13 mouse cellular contexts compared by ENCODE assay signal in the genomic region with DNA sequence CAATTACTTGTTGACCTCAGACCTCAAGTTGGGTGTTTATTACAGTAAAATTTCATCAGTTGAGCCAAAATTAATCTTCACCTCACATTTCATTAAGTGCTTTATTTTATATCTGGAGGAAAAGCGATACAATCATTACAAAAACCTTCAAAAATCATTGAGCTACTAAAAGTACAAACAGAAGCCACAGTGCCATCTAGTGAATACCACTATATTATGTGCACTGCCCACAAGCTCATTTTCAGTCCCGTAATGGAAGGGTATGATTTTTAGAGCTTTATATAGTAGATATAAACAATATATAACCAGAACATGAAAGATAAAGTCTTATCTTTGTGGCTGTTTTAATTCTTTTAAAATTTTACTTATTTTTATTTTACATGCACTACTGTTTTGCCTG.
DNase-seq lines count a peak whose midpoint lies in the region; ATAC-seq and TF ChIP-seq lines count a peak whose summit lies in the region.
"Had no signal": no experiment of that assay in that cellular context is flagged by ENCODE, and none has a peak within 500 bp of the region (broad histone marks: within the 10 kb centered on the region; RNA-seq: fewer than 3 reads in every experiment).

No protein-coding gene starts in this region.

- intact Hi-C loops in heart, postnatal 10 days (cut with DNase I): loop anchor here (1.0 kb wide), 1 partner anchor 169 kb away; no protein-coding TSS in a partner anchor

- no peaks in the 10 kb centered on the region for H3K27me3 ChIP-seq in heart, embryonic 11.5 days (ENCODE audit: control insufficient read depth, insufficient read depth, low read length)
- H3K27me3 ChIP-seq in liver, postnatal 0 days (ENCODE audit: insufficient read depth, low read length): 0 out of 2 replicates have a peak, but pooled peaks cover 3% of the 10 kb centered on the region
- no peaks in the 10 kb centered on the region for H3K27me3 ChIP-seq in liver, embryonic 11.5 days (replicated peaks; ENCODE audit: control insufficient read depth, insufficient read depth, low read length)
- H3K27me3 ChIP-seq in thymus, adult 2 months (ENCODE audit: control insufficient read depth, insufficient read depth, low read length): no peaks in the 10 kb centered on the region
- H3K27me3 ChIP-seq: heart, embryonic 13.5 days; limb, embryonic 12.5 days had no signal

- no peak for ATAC-seq in heart, embryonic 11.5 days (replicated peaks; ENCODE audit: insufficient number of reproducible peaks, low FRiP score, low TSS enrichment)
- ATAC-seq in liver, postnatal 0 days: no peak
- ATAC-seq in liver, embryonic 11.5 days (replicated peaks; ENCODE audit: low FRiP score): no peak

- no peak overlapping the region for H3K27ac ChIP-seq in heart, embryonic 11.5 days (ENCODE audit: low read depth, low read length)
- no peak overlapping the region for H3K27ac ChIP-seq in liver, postnatal 0 days (ENCODE audit: low read depth)
- H3K27ac ChIP-seq in liver, embryonic 11.5 days (ENCODE audit: low read depth, low read length): no peak overlapping the region
- H3K27ac ChIP-seq in thymus, adult 2 months (ENCODE audit: control insufficient read depth, insufficient read depth, low read length): no peak overlapping the region
- H3K27ac ChIP-seq: heart, embryonic 13.5 days; limb, embryonic 12.5 days; neural tube, embryonic 15.5 days had no signal

- H3K9ac ChIP-seq in heart, embryonic 11.5 days (ENCODE audit: low read depth, low read length): no peak overlapping the region
- H3K9ac ChIP-seq in liver, postnatal 0 days (replicated peaks): no peak overlapping the region
- H3K9ac ChIP-seq in liver, embryonic 11.5 days (ENCODE audit: low read depth, low read length): no peak overlapping the region
- H3K9ac ChIP-seq: heart, embryonic 13.5 days; limb, embryonic 12.5 days; neural tube, embryonic 15.5 days had no signal

- no peak for TF ChIP-seq POLR2A in thymus, adult 2 months (IDR thresholded peaks at IDR 0.05; ENCODE audit: control insufficient read depth, extremely low read depth, insufficient read depth, low read length, poor library complexity)

- peak; percentile 39 for TF ChIP-seq CTCF in liver, postnatal 0 days (IDR thresholded peaks at IDR 0.05; ENCODE audit: low read depth)
- no peak for TF ChIP-seq CTCF in thymus, adult 2 months (IDR thresholded peaks at IDR 0.05; ENCODE audit: borderline replicate concordance, control insufficient read depth, extremely low read depth, insufficient read depth, low read length, poor library complexity)

- H3K9me3 ChIP-seq in heart, embryonic 11.5 days (replicated peaks; ENCODE audit: control insufficient read depth, low read length): no peaks in the 10 kb centered on the region
- no peaks in the 10 kb centered on the region for H3K9me3 ChIP-seq in liver, postnatal 0 days (ENCODE audit: low read length)
- no peaks in the 10 kb centered on the region for H3K9me3 ChIP-seq in liver, embryonic 11.5 days (ENCODE audit: control insufficient read depth, low read length)
- H3K9me3 ChIP-seq: heart, embryonic 13.5 days; limb, embryonic 12.5 days; neural tube, embryonic 15.5 days had no signal

- no peaks in the 10 kb centered on the region for H3K36me3 ChIP-seq in heart, embryonic 11.5 days (ENCODE audit: control insufficient read depth, insufficient read depth, low read length)
- no peaks in the 10 kb centered on the region for H3K36me3 ChIP-seq in liver, postnatal 0 days (replicated peaks; ENCODE audit: insufficient read depth, low read length)
- H3K36me3 ChIP-seq in liver, embryonic 11.5 days (ENCODE audit: control insufficient read depth, insufficient read depth, low read length): no peaks in the 10 kb centered on the region
- no peaks in the 10 kb centered on the region for H3K36me3 ChIP-seq in thymus, adult 2 months (ENCODE audit: control insufficient read depth, insufficient read depth, low read length)
- H3K36me3 ChIP-seq: heart, embryonic 13.5 days; limb, embryonic 12.5 days; neural tube, embryonic 15.5 days had no signal

- no peaks in the 10 kb centered on the region for H3K4me1 ChIP-seq in heart, embryonic 11.5 days (ENCODE audit: control insufficient read depth, insufficient read depth, low read length)
- H3K4me1 ChIP-seq in liver, postnatal 0 days (ENCODE audit: insufficient read depth): no peaks in the 10 kb centered on the region
- H3K4me1 ChIP-seq in liver, embryonic 11.5 days (replicated peaks; ENCODE audit: control insufficient read depth, insufficient read depth, low read length): no peaks in the 10 kb centered on the region
- H3K4me1 ChIP-seq in thymus, adult 2 months (replicated peaks; ENCODE audit: control insufficient read depth, insufficient read depth, low read length): no peaks in the 10 kb centered on the region
- H3K4me1 ChIP-seq: heart, embryonic 13.5 days; limb, embryonic 12.5 days; neural tube, embryonic 15.5 days had no signal

- no peak overlapping the region for H3K4me3 ChIP-seq in heart, embryonic 11.5 days (ENCODE audit: low read depth, low read length)
- no peak overlapping the region for H3K4me3 ChIP-seq in liver, postnatal 0 days (ENCODE audit: low read depth, low read length)
- H3K4me3 ChIP-seq in liver, embryonic 11.5 days (ENCODE audit: low read depth, low read length): no peak overlapping the region
- no peak overlapping the region for H3K4me3 ChIP-seq in thymus, adult 2 months (ENCODE audit: control insufficient read depth, insufficient read depth, low read length)
- H3K4me3 ChIP-seq: heart, embryonic 13.5 days; limb, embryonic 12.5 days; neural tube, embryonic 15.5 days had no signal

- WGBS in heart, embryonic 11.5 days (ENCODE audit: insufficient replicate concordance): 41% methylated on average over 2 of the region's 2 CpGs
- WGBS in liver, postnatal 0 days (ENCODE audit: insufficient replicate concordance): 34% methylated on average over 2 of the region's 2 CpGs
- WGBS in liver, embryonic 11.5 days: 53% methylated on average over 2 of the region's 2 CpGs
- WGBS in thymus, adult 2 months: 26% methylated on average over 2 of the region's 2 CpGs

- H3K4me2 ChIP-seq in heart, embryonic 11.5 days: no peak overlapping the region
- H3K4me2 ChIP-seq in liver, postnatal 0 days (ENCODE audit: low read depth, low read length): no peak overlapping the region
- H3K4me2 ChIP-seq in liver, embryonic 11.5 days: no peak overlapping the region
- H3K4me2 ChIP-seq: heart, embryonic 13.5 days; limb, embryonic 12.5 days; neural tube, embryonic 15.5 days had no signal

- no peak for TF ChIP-seq EP300 in liver, postnatal 0 days (IDR thresholded peaks at IDR 0.05; ENCODE audit: low read depth)

- peak; percentile 1 to 6 for DNase-seq in heart, postnatal 10 days
- DNase-seq in liver, postnatal 0 days: no peak
- DNase-seq in liver, embryonic 11.5 days (ENCODE audit: low spot score): no peak
- DNase-seq in adipocyte (ENCODE audit: low spot score): peak; percentile 46
- peak; percentile 46 for DNase-seq in retina, embryonic 14.5 days (ENCODE audit: low spot score)
- DNase-seq in thymus, adult 2 months: no peak
- DNase-seq: cerebellum, adult 11 months; kidney, postnatal 25 days; spleen, adult 18-20 months had no signal

Comparison
In these comparisons a context has a peak if more than half of its experiments do, and no peak if none do; other contexts are left out.
1. DNase-seq: peak in heart, postnatal 10 days (2 of 2), adipocyte (single experiment) and retina, embryonic 14.5 days (single experiment); none in liver, postnatal 0 days (single experiment), liver, embryonic 11.5 days (single experiment) and thymus, adult 2 months (single experiment).